In genomic region chr9:46621851-46622250, GRCm38 (mm10) we compare ENCODE assay signal across 16 mouse cellular contexts.
"Had no signal": no experiment of that assay in that cellular context is flagged by ENCODE, and none has a peak within 500 bp of the region (broad histone marks: within the 10 kb centered on the region; RNA-seq: fewer than 3 reads in every experiment).

No protein-coding gene starts in this region.

- DNase-seq: lung, adult 18-20 months; lung, embryonic 14.5 days; lung, postnatal 10 days; lung, postnatal 4 days; right cerebral cortex, postnatal 14 days; thymus, adult 2 months; thymus, postnatal 25 days had no signal

- H3K4me1 ChIP-seq: midbrain, embryonic 13.5 days; midbrain, embryonic 15.5 days; neural tube, embryonic 15.5 days; stomach, embryonic 15.5 days had no signal

- H3K27ac ChIP-seq: liver, embryonic 14.5 days; midbrain, embryonic 10.5 days; midbrain, embryonic 13.5 days; midbrain, embryonic 15.5 days; neural tube, embryonic 13.5 days; neural tube, embryonic 15.5 days; stomach, embryonic 15.5 days; stomach, postnatal 0 days had no signal

- H3K4me3 ChIP-seq: midbrain, embryonic 10.5 days; midbrain, embryonic 13.5 days; midbrain, embryonic 15.5 days; myocyte; neural tube, embryonic 13.5 days; neural tube, embryonic 15.5 days; stomach, embryonic 15.5 days had no signal

- H3K36me3 ChIP-seq: midbrain, embryonic 10.5 days; midbrain, embryonic 13.5 days; midbrain, embryonic 15.5 days; neural tube, embryonic 13.5 days; neural tube, embryonic 15.5 days; stomach, embryonic 15.5 days had no signal

- ATAC-seq: midbrain, embryonic 13.5 days; midbrain, embryonic 15.5 days had no signal

- H3K27me3 ChIP-seq: midbrain, embryonic 13.5 days; midbrain, embryonic 15.5 days; neural tube, embryonic 13.5 days; neural tube, embryonic 15.5 days; stomach, embryonic 15.5 days had no signal

- H3K9me3 ChIP-seq: midbrain, embryonic 10.5 days; midbrain, embryonic 13.5 days; midbrain, embryonic 15.5 days; neural tube, embryonic 13.5 days; neural tube, embryonic 15.5 days; stomach, embryonic 15.5 days had no signal

- H3K4me2 ChIP-seq: lung, embryonic 14.5 days; midbrain, embryonic 13.5 days; midbrain, embryonic 15.5 days; neural tube, embryonic 13.5 days; neural tube, embryonic 15.5 days; stomach, embryonic 15.5 days had no signal

- H3K9ac ChIP-seq: liver, embryonic 14.5 days; lung, embryonic 14.5 days; midbrain, embryonic 13.5 days; midbrain, embryonic 15.5 days; neural tube, embryonic 13.5 days; neural tube, embryonic 15.5 days; stomach, embryonic 15.5 days had no signal
